Mouse (Mus musculus) thymus, postnatal 14 days (tissue): Measurements from ENCODE around the gene Rcsd1.

Experiments used
- DNase-seq: peaks from one replicate; pipeline ENCODE4 v3.0.0; 2021

Gene Rcsd1

GRCm38 (mm10) chr1:165625058-165625457 lies 84.5 kb downstream of the Rcsd1 start:
- no peak for DNase-seq

- no peak for DNase-seq
Observed at GRCm38 (mm10) chr1:165618201-165618624, 91.3 kb downstream of the Rcsd1 start.

- no peak for DNase-seq
Observed at GRCm38 (mm10) chr1:165617166-165617891, 92.2 kb downstream of the Rcsd1 start.

- no peak for DNase-seq
Observed at GRCm38 (mm10) chr1:165616652-165617051, 92.9 kb downstream of the Rcsd1 start.

GRCm38 (mm10) chr1:165614793-165615192 lies 94.8 kb downstream of the Rcsd1 start:
- no peak for DNase-seq

- no peak for DNase-seq
Observed at GRCm38 (mm10) chr1:165613926-165614325, 95.6 kb downstream of the Rcsd1 start.

GRCm38 (mm10) chr1:165612714-165613113 lies 96.8 kb downstream of the Rcsd1 start:
- peak; percentile 61 for DNase-seq

- no peak for DNase-seq
Observed at GRCm38 (mm10) chr1:165610321-165610999, 99.1 kb downstream of the Rcsd1 start.

GRCm38 (mm10) chr1:165609495-165610320 lies 99.8 kb downstream of the Rcsd1 start:
- no peak for DNase-seq

GRCm38 (mm10) chr1:165608904-165609303 lies 100.7 kb downstream of the Rcsd1 start:
- no peak for DNase-seq

- DNase-seq: no peak
Observed at GRCm38 (mm10) chr1:165605774-165606173, 103.8 kb downstream of the Rcsd1 start.

- no peak for DNase-seq
Observed at GRCm38 (mm10) chr1:165605108-165605507, 104.4 kb downstream of the Rcsd1 start.

GRCm38 (mm10) chr1:165604203-165604602 lies 105.4 kb downstream of the Rcsd1 start:
- DNase-seq: no peak

- peak; percentile 14 for DNase-seq
Observed at GRCm38 (mm10) chr1:165603218-165603617, 106.3 kb downstream of the Rcsd1 start.

GRCm38 (mm10) chr1:165601775-165602280 lies 107.7 kb downstream of the Rcsd1 start:
- DNase-seq: no peak
